Mouse (Mus musculus) kidney, adult 18-20 months (tissue): ENCODE data around the gene Bpifc.
A peak's percentile ranks its signal among the peaks of the same experiment; 100 is the strongest.

Experiments used
- DNase-seq: peaks from one replicate; pipeline ENCODE4 v3.0.0; 2021

Gene Bpifc

GRCm38 (mm10) chr10:86010636-86011035 is 1.1 kb downstream of the Bpifc start:
- DNase-seq, result no peak

GRCm38 (mm10) chr10:86009688-86010087 is 2.0 kb downstream of the Bpifc start:
- DNase-seq, result no peak

- no peak for DNase-seq
Measured at GRCm38 (mm10) chr10:86006455-86006854, 5.2 kb downstream of the Bpifc start.

GRCm38 (mm10) chr10:86000447-86000846 is 11.2 kb downstream of the Bpifc start:
- no peak for DNase-seq

GRCm38 (mm10) chr10:85994543-85995104 is 17.1 kb downstream of the Bpifc start:
- no peak for DNase-seq

- DNase-seq, result no peak
Measured at GRCm38 (mm10) chr10:85993836-85994235, 17.9 kb downstream of the Bpifc start.

GRCm38 (mm10) chr10:85992412-85992811 is 19.3 kb downstream of the Bpifc start:
- no peak for DNase-seq

GRCm38 (mm10) chr10:85989412-85990115 is 22.1 kb downstream of the Bpifc start:
- no peak for DNase-seq

GRCm38 (mm10) chr10:85972915-85973314 is 38.8 kb downstream of the Bpifc start:
- DNase-seq, result no peak

GRCm38 (mm10) chr10:85971826-85972225 is 39.9 kb downstream of the Bpifc start:
- no peak for DNase-seq

- peak; percentile 21 for DNase-seq
Measured at GRCm38 (mm10) chr10:85969894-85970620, 41.6 kb downstream of the Bpifc start.

- peak; percentile 48 for DNase-seq
Measured at GRCm38 (mm10) chr10:85968731-85969130, 43.0 kb downstream of the Bpifc start.

GRCm38 (mm10) chr10:85968157-85968634 is 43.5 kb downstream of the Bpifc start:
- peak; percentile 90 for DNase-seq

- DNase-seq, result no peak
Measured at GRCm38 (mm10) chr10:85967411-85968156, 44.1 kb downstream of the Bpifc start.

- no peak for DNase-seq
Measured at GRCm38 (mm10) chr10:85966476-85966875, 45.2 kb downstream of the Bpifc start.

- no peak for DNase-seq
Measured at GRCm38 (mm10) chr10:85964316-85964715, 47.4 kb downstream of the Bpifc start.

GRCm38 (mm10) chr10:85962897-85963296 is 48.8 kb downstream of the Bpifc start:
- DNase-seq, result no peak

GRCm38 (mm10) chr10:85957464-85957950 is 54.2 kb downstream of the Bpifc start, which contains the start of gene Rtcb:
Gene Rtcb, minus strand, starts transcription at chr10:85957823.
- DNase-seq, result peak; percentile 97

GRCm38 (mm10) chr10:85956871-85957419 is 54.8 kb downstream of the Bpifc start:
- DNase-seq, result no peak

GRCm38 (mm10) chr10:85954429-85954828 is 57.3 kb downstream of the Bpifc start:
- no peak for DNase-seq

GRCm38 (mm10) chr10:85953401-85953800 is 58.3 kb downstream of the Bpifc start:
- peak; percentile 29 for DNase-seq

GRCm38 (mm10) chr10:85951765-85952443 is 59.8 kb downstream of the Bpifc start:
- DNase-seq, result no peak
